In genomic region chr1:119259455-119259854, GRCm38 (mm10) we compare ENCODE assay signal across 9 mouse cellular contexts.
DNase-seq lines count a peak whose midpoint lies in the region.
"Had no signal": no experiment of that assay in that cellular context is flagged by ENCODE, and none has a peak within 500 bp of the region (broad histone marks: within the 10 kb centered on the region; RNA-seq: fewer than 3 reads in every experiment).

No protein-coding gene starts in this region.

- intact Hi-C loops in left cerebral cortex, postnatal 36 days (cut with DNase I), result loop anchor here (5.0 kb wide), 1 partner anchor 163 kb away; the partner anchor contains the start of gene Inhbb
- intact Hi-C loops in left cerebral cortex, postnatal 4 days (cut with DNase I), result no loop called here

- DNase-seq in adrenal gland, adult 2 months, result peak; percentile 56
- no peak for DNase-seq in adrenal gland, postnatal 4 days (ENCODE audit: low spot score in 2 of 2)
- DNase-seq in left cerebral cortex, postnatal 36 days (ENCODE audit: low spot score in 2 of 2), result peak; percentile 17 to 18
- no peak for DNase-seq in left cerebral cortex, adult 11 months (ENCODE audit: low spot score)
- peak; percentile 46 to 56 for DNase-seq in adrenal gland, postnatal 36 days
- peak; percentile 83 for DNase-seq in left cerebral cortex, postnatal 4 days
- no peak for DNase-seq in kidney, adult 11 months
- no peak for DNase-seq in embryo, embryonic 9.5 days (ENCODE audit: extremely low spot score)
- DNase-seq: heart, postnatal 36 days had no signal

Comparison
In these comparisons a context has a peak if more than half of its experiments do, and no peak if none do; other contexts are left out.
1. DNase-seq: peak in adrenal gland, adult 2 months (single experiment), left cerebral cortex, postnatal 36 days (2 of 2), adrenal gland, postnatal 36 days (2 of 2) and left cerebral cortex, postnatal 4 days (single experiment); none in adrenal gland, postnatal 4 days (0 of 2), left cerebral cortex, adult 11 months (single experiment), kidney, adult 11 months (single experiment) and embryo, embryonic 9.5 days (single experiment).